Mouse (Mus musculus): ENCODE measurements around the gene Plcd1. TPM values are rescaled to one million over a fixed set of nuclear protein-coding genes. Genes with fewer than 3 reads are reported as not detected.

The Plcd1 gene
- polyA plus RNA-seq, 1 experiment from 2014 or later: 2.8 TPM

DNA sequence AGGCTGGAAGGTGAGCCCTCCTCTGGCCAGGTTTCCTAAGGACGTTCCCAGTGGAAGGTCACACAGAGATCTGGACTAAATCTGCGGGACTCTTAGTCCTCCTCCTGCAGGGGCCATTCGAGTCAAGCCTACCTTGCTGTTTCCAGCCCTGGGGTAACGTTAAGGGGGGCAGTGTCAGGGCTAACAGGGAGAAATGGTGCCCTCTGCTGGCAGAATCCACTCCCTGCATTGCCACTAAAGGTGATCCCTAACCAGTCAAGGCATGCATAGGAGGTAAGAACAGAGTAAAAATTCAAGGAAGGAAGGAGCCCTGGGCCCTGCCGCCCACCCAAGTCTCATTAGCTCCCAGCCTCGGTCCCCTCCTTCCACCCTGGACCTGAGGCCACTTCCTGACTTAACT, 25.7 kb downstream of the Plcd1 start:
- no peak for ATAC-seq
- Histone ChIP-seq H3K9me3 (replicated peaks) (no peaks in the 10 kb centered on the region), H3K4me2 (no peak overlapping the region), H3K4me3 (no peak overlapping the region), H3K4me1 (peaks cover 15% of the 10 kb centered on the region), H3K9ac (no peak overlapping the region), H3K36me3 (no peaks in the 10 kb centered on the region), H3K27me3 (replicated peaks) (no peaks in the 10 kb centered on the region; the same call in 1 of the 2 replicates), H3K27ac (no peak overlapping the region)
- 14% methylated on average over 6 of the region's 6 CpGs for whole genome bisulfite sequencing (ENCODE audit: insufficient replicate concordance)

DNA sequence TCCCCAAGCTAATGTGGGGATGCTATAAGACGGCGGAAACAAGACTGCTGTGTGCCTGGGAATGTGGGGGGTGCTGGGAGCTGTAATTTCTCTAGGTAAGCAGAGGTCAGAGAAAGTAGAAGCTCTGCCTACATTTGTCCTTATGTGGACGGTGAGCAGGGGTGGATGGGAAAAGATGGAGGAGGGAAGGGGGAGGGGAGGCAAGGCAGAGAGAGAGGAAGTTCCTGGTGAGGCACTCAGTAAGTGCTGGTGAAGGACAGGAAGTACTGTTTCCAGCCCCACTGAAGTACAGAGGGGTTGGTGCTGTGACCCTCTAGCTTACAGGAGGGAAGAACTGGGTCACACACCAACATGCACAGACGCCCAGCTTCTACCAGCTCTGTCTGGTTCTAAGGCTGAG, 29.0 kb downstream of the Plcd1 start:
- Histone ChIP-seq H3K4me3 (no peak overlapping the region), H3K9ac (no peak overlapping the region), H3K36me3 (no peaks in the 10 kb centered on the region), H3K27ac (no peak overlapping the region), H3K4me2 (peak overlapping the region; percentile 46; the same call in 1 of the 2 replicates), H3K9me3 (replicated peaks) (no peaks in the 10 kb centered on the region), H3K4me1 (peaks cover 15% of the 10 kb centered on the region), H3K27me3 (replicated peaks) (no peaks in the 10 kb centered on the region; the same call in 1 of the 2 replicates)
- ATAC-seq: no peak
- 44% methylated on average over 4 of the region's 4 CpGs for WGBS (ENCODE audit: insufficient replicate concordance)

DNA sequence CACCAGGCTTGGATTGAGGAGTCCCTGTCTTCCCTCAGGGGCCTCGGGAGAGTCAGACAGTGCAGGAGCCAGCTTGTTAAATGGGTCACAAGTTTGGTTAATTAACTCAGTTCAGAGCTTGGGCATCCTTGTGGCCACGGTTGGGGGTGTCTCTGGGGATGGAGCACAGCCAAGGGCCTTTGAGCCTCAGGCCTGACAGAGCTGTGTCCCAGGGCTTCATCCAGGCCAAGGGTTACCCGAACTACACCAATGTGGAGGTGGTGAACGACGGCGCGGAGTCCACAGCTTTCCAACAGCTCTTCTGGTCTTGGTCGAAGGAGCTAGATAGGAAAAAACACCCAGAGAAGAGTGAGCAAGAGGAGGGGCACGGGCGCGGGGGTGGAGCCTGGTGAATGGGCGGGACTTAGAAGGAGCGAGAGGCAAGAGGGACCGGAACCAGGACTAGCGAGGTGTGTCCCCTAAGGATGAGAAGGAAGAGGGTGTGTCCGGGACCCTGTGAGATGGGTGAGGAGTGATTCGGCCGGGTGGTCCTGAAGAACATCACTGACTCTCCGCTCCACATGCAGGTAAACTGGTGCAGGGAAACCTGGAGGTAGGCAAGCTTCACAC, 30.2 kb downstream of the Plcd1 start:
- ATAC-seq: 0 out of 2 replicates have a peak, but pooled peaks have one; percentile 20
- H3K27ac ChIP-seq: no peak overlapping the region
- no peak overlapping the region for H3K9ac ChIP-seq
- no peaks in the 10 kb centered on the region for H3K9me3 ChIP-seq (replicated peaks)
- 28% methylated on average over 19 of the region's 19 CpGs for whole genome bisulfite sequencing (ENCODE audit: insufficient replicate concordance)
- H3K27me3 ChIP-seq (replicated peaks): peaks cover 5% of the 10 kb centered on the region; the same call in 1 of the 2 replicates
- peak overlapping the region; percentile 46 for H3K4me2 ChIP-seq
- H3K4me3 ChIP-seq: peak overlapping the region; percentile 20; the same call in 1 of the 2 replicates
- peaks cover 15% of the 10 kb centered on the region for H3K4me1 ChIP-seq
- no peaks in the 10 kb centered on the region for H3K36me3 ChIP-seq

DNA sequence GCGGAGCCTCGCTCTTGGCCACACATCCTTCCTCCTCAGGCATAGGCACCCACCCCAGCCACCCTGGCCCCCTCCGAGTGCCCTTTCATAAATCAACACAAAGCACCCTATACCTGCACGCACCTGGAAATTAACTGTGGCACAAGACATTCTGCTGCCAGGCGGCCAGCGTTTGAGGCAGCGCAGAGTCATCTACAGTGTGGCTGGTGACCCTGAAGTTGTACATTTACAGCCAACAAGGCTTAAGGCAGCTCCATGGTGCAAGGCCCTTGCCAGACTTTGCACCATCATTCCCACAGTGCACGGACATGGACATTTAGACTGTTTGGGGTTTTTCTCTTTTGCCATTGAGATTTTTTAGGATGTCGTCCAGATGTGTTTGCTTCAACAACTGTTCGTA, 32.6 kb downstream of the Plcd1 start:
- Histone ChIP-seq H3K9me3 (replicated peaks) (no peaks in the 10 kb centered on the region), H3K4me2 (no peak overlapping the region), H3K36me3 (no peaks in the 10 kb centered on the region), H3K9ac (no peak overlapping the region), H3K27ac (no peak overlapping the region), H3K4me3 (no peak overlapping the region), H3K4me1 (peaks cover 15% of the 10 kb centered on the region), H3K27me3 (replicated peaks) (peaks cover 25% of the 10 kb centered on the region)
- no peak for ATAC-seq
- 74% methylated on average over 10 of the region's 10 CpGs for WGBS (ENCODE audit: insufficient replicate concordance)

DNA sequence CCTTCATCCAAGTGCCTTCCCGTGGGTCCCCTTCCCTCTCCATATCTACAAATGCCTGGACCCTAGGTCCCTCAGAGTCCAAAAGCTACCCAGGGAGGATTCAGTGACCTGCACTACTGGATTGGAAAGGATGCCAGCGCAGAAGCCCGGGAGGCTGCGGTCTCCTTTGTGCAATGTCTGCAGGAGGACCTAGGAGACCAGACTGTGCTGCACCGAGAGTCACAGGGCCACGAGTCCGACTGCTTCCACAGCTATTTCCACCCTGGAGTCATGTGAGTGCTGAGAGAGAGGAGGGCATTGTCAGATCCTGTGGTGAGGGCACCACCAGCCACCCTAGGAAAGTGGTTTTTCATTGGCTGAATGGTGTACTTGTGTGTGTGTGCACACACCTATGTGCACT, 35.1 kb downstream of the Plcd1 start:
- no peak overlapping the region for H3K4me2 ChIP-seq
- H3K9me3 ChIP-seq (replicated peaks): no peaks in the 10 kb centered on the region
- peaks cover 44% of the 10 kb centered on the region for H3K27me3 ChIP-seq (replicated peaks)
- H3K4me1 ChIP-seq: peaks cover 15% of the 10 kb centered on the region
- no peak overlapping the region for H3K4me3 ChIP-seq
- H3K27ac ChIP-seq: no peak overlapping the region
- no peak overlapping the region for H3K9ac ChIP-seq
- no peak for ATAC-seq
- WGBS (ENCODE audit: insufficient replicate concordance): 70% methylated on average over 7 of the region's 7 CpGs
- H3K36me3 ChIP-seq: no peaks in the 10 kb centered on the region

DNA sequence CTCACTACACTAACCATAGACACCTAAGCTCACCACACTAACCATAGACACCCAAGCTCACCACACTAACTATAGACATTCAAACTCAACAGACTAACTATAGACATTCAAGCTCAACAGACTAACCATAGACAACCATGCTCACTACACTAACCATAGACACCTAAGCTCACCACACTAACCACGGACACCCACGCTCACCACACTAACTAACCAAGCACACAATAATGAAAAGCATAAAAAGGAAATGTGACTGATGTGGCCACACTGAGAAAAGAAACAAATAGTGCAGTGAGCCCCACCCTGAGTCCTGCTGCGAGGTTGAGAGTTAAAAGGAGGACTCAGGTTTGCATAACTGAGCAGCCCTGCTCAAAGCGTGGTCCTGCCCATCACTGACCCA, 38.0 kb downstream of the Plcd1 start:
- no peaks in the 10 kb centered on the region for H3K9me3 ChIP-seq (replicated peaks)
- no peak for ATAC-seq
- H3K27ac ChIP-seq: no peak overlapping the region
- WGBS (ENCODE audit: insufficient replicate concordance): 73% methylated on average over 4 of the region's 4 CpGs
- no peaks in the 10 kb centered on the region for H3K36me3 ChIP-seq
- 0 out of 2 replicates have a peak, but pooled peaks cover 18% of the 10 kb centered on the region for H3K4me1 ChIP-seq
- no peak overlapping the region for H3K4me3 ChIP-seq
- H3K27me3 ChIP-seq (replicated peaks): peaks cover 66% of the 10 kb centered on the region
- H3K4me2 ChIP-seq: no peak overlapping the region
- no peak overlapping the region for H3K9ac ChIP-seq

DNA sequence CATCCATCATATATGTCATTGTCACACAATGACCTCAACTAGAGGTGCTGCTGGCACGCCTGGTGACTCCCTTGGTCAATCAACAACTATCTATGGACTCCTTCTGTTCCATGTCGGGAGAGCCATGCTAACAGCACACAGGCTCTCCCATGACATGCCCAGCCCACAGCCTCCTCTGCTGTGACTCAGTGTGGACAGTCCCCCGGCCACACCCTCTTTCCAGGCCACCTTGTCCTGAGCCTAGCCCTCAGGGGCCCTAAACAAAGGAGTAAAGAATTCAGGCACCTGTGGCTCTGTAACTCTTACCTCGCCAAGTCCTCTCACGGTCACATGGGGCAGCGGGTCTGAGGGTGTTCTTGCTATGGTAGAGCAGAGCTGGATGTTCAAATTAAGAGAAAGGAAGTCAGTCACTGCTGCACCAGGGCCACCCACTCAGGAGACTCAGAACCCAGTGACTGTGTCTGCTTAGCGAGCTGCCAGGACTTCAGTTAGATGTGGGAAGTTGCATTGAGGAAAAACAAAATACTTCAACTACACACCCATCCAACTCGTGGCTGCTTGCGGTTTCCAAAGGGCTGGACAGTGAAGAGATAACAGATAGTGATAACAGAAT, 39.2 kb downstream of the Plcd1 start:
- ATAC-seq: no peak
- no peaks in the 10 kb centered on the region for H3K36me3 ChIP-seq
- no peaks in the 10 kb centered on the region for H3K9me3 ChIP-seq (replicated peaks)
- H3K27me3 ChIP-seq (replicated peaks): peaks cover 66% of the 10 kb centered on the region
- no peak overlapping the region for H3K27ac ChIP-seq
- H3K9ac ChIP-seq: no peak overlapping the region
- WGBS (ENCODE audit: insufficient replicate concordance): 48% methylated on average over 9 of the region's 9 CpGs
- H3K4me1 ChIP-seq: peaks cover 20% of the 10 kb centered on the region
- no peak overlapping the region for H3K4me2 ChIP-seq
- no peak overlapping the region for H3K4me3 ChIP-seq

DNA sequence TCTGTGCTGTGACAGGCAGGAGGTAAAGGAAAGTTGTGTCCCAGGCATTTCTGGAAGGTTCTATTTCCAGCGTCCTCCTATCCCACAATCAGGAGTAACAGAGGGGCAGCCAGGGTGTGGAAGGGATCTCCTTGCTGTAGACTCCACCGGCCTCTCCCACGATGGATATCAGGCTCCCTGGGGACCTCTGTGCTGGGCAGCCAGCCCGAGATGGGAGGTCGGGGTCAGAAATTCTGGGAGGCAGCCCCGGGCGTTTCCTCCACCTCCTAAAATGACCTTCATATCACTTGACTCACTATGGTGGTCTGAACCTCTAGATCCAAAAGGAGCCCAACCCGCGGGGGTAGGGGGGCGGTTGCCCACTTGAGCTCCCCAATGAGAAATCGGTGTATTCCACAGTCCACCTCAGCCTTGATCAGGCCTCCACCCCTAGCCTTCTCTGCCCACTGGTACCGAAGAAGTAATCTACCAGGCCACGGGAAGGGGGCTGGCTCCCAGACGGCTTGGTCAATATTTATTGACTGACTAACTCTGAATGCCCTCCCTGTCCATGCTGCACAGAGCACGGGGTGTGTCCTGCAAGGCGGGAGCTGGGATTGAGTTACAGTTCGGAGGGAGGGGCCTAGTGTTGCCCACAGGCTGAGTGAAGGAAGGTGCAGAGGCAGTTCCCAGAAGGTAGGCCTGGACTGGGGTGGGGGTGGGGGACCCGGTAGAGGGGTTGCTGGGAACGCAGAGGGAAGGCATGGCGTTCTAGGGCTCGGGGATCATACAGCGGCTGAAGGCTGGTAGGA, 41.0 kb downstream of the Plcd1 start, which contains the start of gene Vill:
TSS of gene Vill (plus strand) at position 625 of the 791 bp plus-strand sequence.
- peaks cover 38% of the 10 kb centered on the region for H3K4me1 ChIP-seq
- H3K27ac ChIP-seq: no peak within 1 kb of the TSS
- peaks cover 55% of the 10 kb centered on the region for H3K27me3 ChIP-seq (replicated peaks)
- peak within 1 kb of the TSS; percentile 35 for H3K4me3 ChIP-seq
- H3K9ac ChIP-seq: 0 out of 2 replicates have a peak within 1 kb of the TSS, but pooled peaks have one; percentile 27
- H3K9me3 ChIP-seq (replicated peaks): no peaks in the 10 kb centered on the region
- 26% methylated on average over 22 of the region's 22 CpGs for WGBS (ENCODE audit: insufficient replicate concordance)
- no peaks in the 10 kb centered on the region for H3K36me3 ChIP-seq
- H3K4me2 ChIP-seq: peak within 1 kb of the TSS; percentile 60
- peak; percentile 26 for ATAC-seq

DNA sequence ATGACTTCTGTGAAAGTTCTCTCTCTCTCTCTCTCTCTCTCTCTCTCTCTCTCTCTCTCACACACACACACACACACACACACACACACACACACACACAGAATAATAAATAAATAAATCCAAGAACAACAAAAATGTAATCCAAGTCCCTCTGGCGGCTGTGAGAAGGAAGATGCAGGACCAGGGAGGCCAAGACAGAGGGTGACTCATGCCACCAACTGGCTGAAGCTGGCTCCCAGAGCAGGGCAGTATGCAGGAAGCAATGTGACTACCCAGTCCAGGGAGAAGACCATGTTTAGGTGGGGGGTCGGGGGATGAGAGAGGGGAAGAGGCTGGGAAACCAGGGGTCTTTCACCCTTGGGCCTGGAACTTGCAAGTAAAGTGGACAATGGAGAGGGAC, 42.1 kb downstream of the Plcd1 start:
- Histone ChIP-seq H3K27me3 (replicated peaks) (peaks cover 46% of the 10 kb centered on the region), H3K36me3 (no peaks in the 10 kb centered on the region), H3K27ac (no peak overlapping the region), H3K4me1 (peaks cover 44% of the 10 kb centered on the region), H3K9ac (no peak overlapping the region), H3K4me3 (no peak overlapping the region), H3K4me2 (no peak overlapping the region), H3K9me3 (replicated peaks) (no peaks in the 10 kb centered on the region)
- ATAC-seq: no peak
- 56% methylated on average over 2 of the region's 2 CpGs for WGBS (ENCODE audit: insufficient replicate concordance)

DNA sequence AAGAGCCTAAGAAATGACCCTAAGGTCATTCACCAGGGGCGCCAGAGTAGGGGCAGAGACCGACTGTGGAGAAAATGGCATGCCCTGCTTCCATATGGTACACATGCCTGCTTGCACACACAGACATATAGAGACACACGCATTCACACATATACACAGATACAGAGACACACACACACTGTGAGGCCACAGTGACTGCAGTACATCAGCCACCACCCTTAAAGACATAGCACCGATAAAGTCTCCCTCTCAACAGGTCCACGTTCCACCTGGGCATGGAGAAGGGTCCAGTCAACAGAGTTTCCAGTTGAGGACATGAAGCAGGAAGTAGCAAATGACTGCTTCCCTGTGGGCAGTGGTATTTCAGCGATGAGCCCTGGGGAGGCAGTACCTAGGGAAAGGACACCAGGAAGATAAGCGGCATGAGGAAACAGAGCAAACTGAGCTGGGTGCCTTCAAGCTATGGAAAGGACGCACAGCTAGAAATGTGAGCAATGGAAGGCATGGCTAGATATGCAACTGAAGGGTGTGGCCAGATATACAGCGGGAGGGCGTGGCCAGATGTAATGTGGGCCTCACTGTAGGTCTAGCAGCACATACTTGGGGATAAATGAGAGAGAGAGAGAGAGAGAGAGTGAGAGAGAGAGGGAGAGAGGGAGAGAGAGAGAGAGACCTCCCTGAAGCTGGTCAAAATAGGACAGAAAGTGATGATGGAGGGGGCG, 45.0 kb downstream of the Plcd1 start:
- Histone ChIP-seq H3K4me2 (peak overlapping the region; percentile 53), H3K4me1 (peaks cover 34% of the 10 kb centered on the region), H3K27me3 (replicated peaks) (peaks cover 23% of the 10 kb centered on the region), H3K36me3 (no peaks in the 10 kb centered on the region), H3K9ac (peak overlapping the region; percentile 32), H3K9me3 (replicated peaks) (no peaks in the 10 kb centered on the region), H3K4me3 (no peak overlapping the region), H3K27ac (peak overlapping the region; percentile 76)
- peak; percentile 90 for ATAC-seq
- WGBS (ENCODE audit: insufficient replicate concordance): 50% methylated on average over 11 of the region's 11 CpGs

DNA sequence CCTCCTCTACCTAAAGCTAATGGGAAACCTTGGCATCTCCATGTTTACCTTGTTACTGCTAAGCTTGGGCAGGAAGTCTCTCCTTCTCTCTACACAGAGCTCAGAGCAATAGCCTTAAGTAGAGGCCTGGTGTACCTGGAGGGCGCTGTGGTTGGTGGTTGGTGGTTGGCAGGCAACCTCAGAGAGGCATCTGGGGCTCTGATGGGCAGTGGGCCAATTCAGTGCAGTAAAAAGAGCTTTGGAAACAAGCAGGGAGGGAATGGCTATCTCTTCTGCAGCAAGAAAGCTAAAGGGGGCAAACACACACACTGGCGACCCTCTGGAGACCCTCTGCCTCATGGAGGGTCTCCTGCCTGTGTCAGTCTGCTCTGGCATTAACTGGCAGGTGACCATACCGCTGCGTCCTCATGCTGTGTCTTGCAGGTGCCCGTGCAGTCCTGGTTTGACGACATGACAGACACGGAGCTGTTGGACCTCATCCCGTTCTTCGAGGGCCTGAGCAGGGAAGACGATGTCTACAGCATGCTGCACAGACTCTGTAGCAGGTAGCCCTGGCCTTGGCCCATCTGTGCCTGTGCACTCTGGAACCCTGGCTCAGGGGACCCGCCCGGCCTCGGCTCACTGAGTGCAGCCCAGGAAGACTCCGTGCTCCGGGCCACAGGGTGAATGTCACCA, 53.1 kb downstream of the Plcd1 start:
- ATAC-seq: no peak
- H3K27ac ChIP-seq: no peak overlapping the region
- no peak overlapping the region for H3K4me3 ChIP-seq
- H3K4me2 ChIP-seq: no peak overlapping the region
- no peak overlapping the region for H3K9ac ChIP-seq
- H3K36me3 ChIP-seq: peaks cover 21% of the 10 kb centered on the region
- H3K27me3 ChIP-seq (replicated peaks): no peaks in the 10 kb centered on the region
- peaks cover 7% of the 10 kb centered on the region; the same call in 1 of the 2 replicates for H3K4me1 ChIP-seq
- no peaks in the 10 kb centered on the region for H3K9me3 ChIP-seq (replicated peaks)
- 85% methylated on average over 15 of the region's 15 CpGs for WGBS (ENCODE audit: insufficient replicate concordance)
